Comparison of ENCODE assay signal across 20 mouse cellular contexts in genomic region chr3:20353598-20353997, GRCm38 (mm10). TPM values are rescaled to one million over a fixed set of nuclear protein-coding genes. Genes with fewer than 3 reads are reported as not detected.
DNase-seq lines count a peak whose midpoint lies in the region; ATAC-seq and TF ChIP-seq lines count a peak whose summit lies in the region.
"Had no signal": no experiment of that assay in that cellular context is flagged by ENCODE, and none has a peak within 500 bp of the region (broad histone marks: within the 10 kb centered on the region; RNA-seq: fewer than 3 reads in every experiment).

No protein-coding gene starts in this region.

- no peaks in the 10 kb centered on the region for H3K9me3 ChIP-seq in kidney, postnatal 0 days (replicated peaks; ENCODE audit: low read length)
- no peaks in the 10 kb centered on the region for H3K9me3 ChIP-seq in kidney, embryonic 14.5 days (ENCODE audit: control insufficient read depth, low read length)
- H3K9me3 ChIP-seq in midbrain, embryonic 14.5 days (ENCODE audit: control insufficient read depth, low read length) = no peaks in the 10 kb centered on the region
- no peaks in the 10 kb centered on the region for H3K9me3 ChIP-seq in midbrain, embryonic 16.5 days (replicated peaks; ENCODE audit: control insufficient read depth, low read length, poor library complexity, severe bottlenecking)
- H3K9me3 ChIP-seq in stomach, embryonic 16.5 days (replicated peaks; ENCODE audit: control insufficient read depth, low read length) = no peaks in the 10 kb centered on the region
- H3K9me3 ChIP-seq: embryonic facial prominence, embryonic 13.5 days; forebrain, embryonic 13.5 days; heart, embryonic 13.5 days; hindbrain, embryonic 15.5 days had no signal

- no peak for ATAC-seq in kidney, postnatal 0 days (replicated peaks; ENCODE audit: low FRiP score, low read depth)
- no peak for ATAC-seq in kidney, embryonic 14.5 days (ENCODE audit: low FRiP score, low TSS enrichment)
- ATAC-seq in midbrain, embryonic 14.5 days (ENCODE audit: low FRiP score, low TSS enrichment) = no peak
- ATAC-seq in midbrain, embryonic 16.5 days = no peak
- no peak for ATAC-seq in stomach, embryonic 16.5 days (ENCODE audit: insufficient read depth, low FRiP score)
- ATAC-seq: forebrain, embryonic 13.5 days had no signal

- H3K27me3 ChIP-seq in kidney, postnatal 0 days (ENCODE audit: insufficient read depth, low read length) = no peaks in the 10 kb centered on the region
- H3K27me3 ChIP-seq in kidney, embryonic 14.5 days (ENCODE audit: control insufficient read depth, insufficient read depth, low read length) = no peaks in the 10 kb centered on the region
- H3K27me3 ChIP-seq in midbrain, embryonic 14.5 days (ENCODE audit: control insufficient read depth, insufficient read depth, low read length) = no peaks in the 10 kb centered on the region
- H3K27me3 ChIP-seq in midbrain, embryonic 16.5 days (ENCODE audit: control insufficient read depth, insufficient read depth, low read depth, low read length) = no peaks in the 10 kb centered on the region
- no peaks in the 10 kb centered on the region for H3K27me3 ChIP-seq in stomach, embryonic 16.5 days (ENCODE audit: control insufficient read depth, insufficient read depth, low read length)
- H3K27me3 ChIP-seq: embryonic facial prominence, embryonic 13.5 days; forebrain, embryonic 13.5 days; heart, embryonic 13.5 days; hindbrain, embryonic 15.5 days had no signal

- no peak overlapping the region for H3K27ac ChIP-seq in kidney, postnatal 0 days
- no peak overlapping the region for H3K27ac ChIP-seq in kidney, embryonic 14.5 days (ENCODE audit: low read depth, low read length)
- no peak overlapping the region for H3K27ac ChIP-seq in midbrain, embryonic 14.5 days (replicated peaks; ENCODE audit: low read depth, low read length)
- H3K27ac ChIP-seq in midbrain, embryonic 16.5 days (ENCODE audit: low read length) = no peak overlapping the region
- H3K27ac ChIP-seq in stomach, embryonic 16.5 days (ENCODE audit: low read length) = peak overlapping the region; percentile 35; the same call in 1 of the 2 replicates
- H3K27ac ChIP-seq: embryonic facial prominence, embryonic 13.5 days; forebrain, embryonic 13.5 days; heart, embryonic 13.5 days; hindbrain, embryonic 15.5 days had no signal

- DNase-seq in kidney, postnatal 0 days (ENCODE audit: low spot score) = peak; percentile 14
- peak; percentile 8 for DNase-seq in midbrain, embryonic 14.5 days
- DNase-seq in brain, embryonic 14.5 days (ENCODE audit: low read depth) = peak; percentile 26
- DNase-seq in right cerebral cortex, postnatal 25 days = no peak
- DNase-seq: adrenal gland, adult 8-10 months; adrenal gland, postnatal 36 days; cerebellum, adult 11 months; cerebellum, adult 9-10 months; cerebellum, postnatal 25 days; gastrocnemius, postnatal 36 days; heart, adult 11 months; heart, postnatal 36 days had no signal

- no peak overlapping the region for H3K9ac ChIP-seq in kidney, postnatal 0 days (ENCODE audit: low read depth, low read length)
- no peak overlapping the region for H3K9ac ChIP-seq in kidney, embryonic 14.5 days (ENCODE audit: low read depth, low read length)
- H3K9ac ChIP-seq in midbrain, embryonic 14.5 days (replicated peaks; ENCODE audit: low read length) = no peak overlapping the region
- H3K9ac ChIP-seq in midbrain, embryonic 16.5 days (ENCODE audit: low read depth, low read length) = no peak overlapping the region
- no peak overlapping the region for H3K9ac ChIP-seq in stomach, embryonic 16.5 days (ENCODE audit: low read length)
- H3K9ac ChIP-seq: embryonic facial prominence, embryonic 13.5 days; forebrain, embryonic 13.5 days; heart, embryonic 13.5 days; hindbrain, embryonic 15.5 days had no signal

- no peaks in the 10 kb centered on the region for H3K4me1 ChIP-seq in kidney, postnatal 0 days (replicated peaks; ENCODE audit: insufficient read depth, low read length)
- H3K4me1 ChIP-seq in kidney, embryonic 14.5 days (ENCODE audit: control insufficient read depth, insufficient read depth, low read length) = no peaks in the 10 kb centered on the region
- no peaks in the 10 kb centered on the region for H3K4me1 ChIP-seq in midbrain, embryonic 14.5 days (ENCODE audit: control insufficient read depth, insufficient read depth, low read length)
- H3K4me1 ChIP-seq in midbrain, embryonic 16.5 days (ENCODE audit: control insufficient read depth, insufficient read depth, low read length) = no peaks in the 10 kb centered on the region
- 0 out of 2 replicates have a peak, but pooled peaks cover 5% of the 10 kb centered on the region for H3K4me1 ChIP-seq in stomach, embryonic 16.5 days (ENCODE audit: control insufficient read depth, insufficient read depth, low read length)
- H3K4me1 ChIP-seq: embryonic facial prominence, embryonic 13.5 days; forebrain, embryonic 13.5 days; heart, embryonic 13.5 days; hindbrain, embryonic 15.5 days had no signal

- no peak overlapping the region for H3K4me2 ChIP-seq in kidney, postnatal 0 days (ENCODE audit: low read length)
- no peak overlapping the region for H3K4me2 ChIP-seq in kidney, embryonic 14.5 days (replicated peaks; ENCODE audit: low read depth, low read length)
- H3K4me2 ChIP-seq in midbrain, embryonic 14.5 days (ENCODE audit: low read length) = no peak overlapping the region
- no peak overlapping the region for H3K4me2 ChIP-seq in midbrain, embryonic 16.5 days (ENCODE audit: low read length)
- no peak overlapping the region for H3K4me2 ChIP-seq in stomach, embryonic 16.5 days (ENCODE audit: low read depth, low read length)
- H3K4me2 ChIP-seq: embryonic facial prominence, embryonic 13.5 days; forebrain, embryonic 13.5 days; heart, embryonic 13.5 days; hindbrain, embryonic 15.5 days had no signal

- TF ChIP-seq POLR2A in brain, embryonic 14.5 days (IDR thresholded peaks at IDR 0.05; ENCODE audit: borderline replicate concordance, extremely low read depth, insufficient read depth, insufficient read length, poor library complexity, severe bottlenecking) = no peak

- no peaks in the 10 kb centered on the region for H3K36me3 ChIP-seq in kidney, postnatal 0 days (ENCODE audit: insufficient read depth, low read length)
- no peaks in the 10 kb centered on the region for H3K36me3 ChIP-seq in kidney, embryonic 14.5 days (ENCODE audit: control insufficient read depth, insufficient read depth, low read length)
- no peaks in the 10 kb centered on the region for H3K36me3 ChIP-seq in midbrain, embryonic 14.5 days (ENCODE audit: control insufficient read depth, insufficient read depth, low read length)
- H3K36me3 ChIP-seq in midbrain, embryonic 16.5 days (ENCODE audit: control insufficient read depth, insufficient read depth, low read length) = no peaks in the 10 kb centered on the region
- no peaks in the 10 kb centered on the region for H3K36me3 ChIP-seq in stomach, embryonic 16.5 days (ENCODE audit: control insufficient read depth, insufficient read depth, low read length)
- H3K36me3 ChIP-seq: embryonic facial prominence, embryonic 13.5 days; heart, embryonic 13.5 days; hindbrain, embryonic 15.5 days had no signal

- no peak overlapping the region for H3K4me3 ChIP-seq in kidney, postnatal 0 days (replicated peaks; ENCODE audit: low read depth, low read length)
- H3K4me3 ChIP-seq in kidney, embryonic 14.5 days (ENCODE audit: low read length) = no peak overlapping the region
- no peak overlapping the region for H3K4me3 ChIP-seq in midbrain, embryonic 14.5 days (replicated peaks; ENCODE audit: low read depth, low read length)
- no peak overlapping the region for H3K4me3 ChIP-seq in midbrain, embryonic 16.5 days (ENCODE audit: low read depth, low read length)
- H3K4me3 ChIP-seq in stomach, embryonic 16.5 days (replicated peaks; ENCODE audit: low read length) = no peak overlapping the region
- H3K4me3 ChIP-seq: embryonic facial prominence, embryonic 13.5 days; forebrain, embryonic 13.5 days; heart, embryonic 13.5 days; hindbrain, embryonic 15.5 days had no signal

- TF ChIP-seq CTCF in kidney, postnatal 0 days (IDR thresholded peaks at IDR 0.05; ENCODE audit: low read depth) = no peak
- no peak for TF ChIP-seq CTCF in brain, embryonic 14.5 days (IDR thresholded peaks at IDR 0.05; ENCODE audit: borderline replicate concordance, extremely low read depth, insufficient read depth, insufficient read length)

RNA-seq across cellular contexts. Expression of gene Agtr1b, which starts 13.4 kb away (rescaled TPM):
- polyA plus RNA-seq in kidney, postnatal 0 days (2015; fragmentation: Nextera tagmentation; extraction: Ambion mirVana) = 1.3 and 1.6 TPM in 2 replicates
- 0.23 and 0.30 TPM in 2 replicates for polyA plus RNA-seq in kidney, embryonic 14.5 days (2014; fragmentation: Nextera tagmentation; extraction: Ambion mirVana)
- polyA plus RNA-seq in midbrain, embryonic 14.5 days (2014; fragmentation: Nextera tagmentation; extraction: Ambion mirVana) = not detected in 2 replicates
- polyA plus RNA-seq in midbrain, embryonic 16.5 days (2015; fragmentation: Nextera tagmentation; extraction: Ambion mirVana) = 0.40 TPM in 1 of 2 replicates, not detected in the other
- polyA plus RNA-seq in brain, embryonic 14.5 days (2012; rRNA removed) = 0.04 and 0.08 TPM in 2 replicates
- 3.6 and 3.7 TPM in 2 replicates for polyA plus RNA-seq in stomach, embryonic 16.5 days (2015; fragmentation: Nextera tagmentation; extraction: Ambion mirVana)
- polyA plus RNA-seq: embryonic facial prominence, embryonic 13.5 days; forebrain, embryonic 13.5 days; heart, postnatal 0 days had no signal
